Comparison of ENCODE assay signal across 8 mouse cellular contexts in genomic region chr6:34909631-34910345, GRCm38 (mm10). TPM values are rescaled to one million over a fixed set of nuclear protein-coding genes. Genes with fewer than 3 reads are reported as not detected.
DNase-seq lines count a peak whose midpoint lies in the region; ATAC-seq and TF ChIP-seq lines count a peak whose summit lies in the region.

No protein-coding gene starts in this region.

- TF ChIP-seq CTCF in kidney, adult 2 months (conservative IDR thresholded peaks at IDR 0.05; ENCODE audit: insufficient read depth, insufficient read length, low read depth, low read length), result no peak

- TF ChIP-seq POLR2A in kidney, adult 2 months (IDR thresholded peaks at IDR 0.05; ENCODE audit: low read depth, low read length), result no peak

- H3K9me3 ChIP-seq in embryonic facial prominence, embryonic 11.5 days (replicated peaks; ENCODE audit: control insufficient read depth, low read length), result no peaks in the 10 kb centered on the region
- no peaks in the 10 kb centered on the region for H3K9me3 ChIP-seq in intestine, embryonic 15.5 days
- no peaks in the 10 kb centered on the region for H3K9me3 ChIP-seq in midbrain, embryonic 15.5 days

- H3K4me3 ChIP-seq in kidney, adult 2 months (ENCODE audit: insufficient read depth, low read depth, low read length), result peak overlapping the region; percentile 73
- H3K4me3 ChIP-seq in embryonic facial prominence, embryonic 11.5 days (ENCODE audit: low read depth, low read length), result peak overlapping the region; percentile 76
- peak overlapping the region; percentile 71 for H3K4me3 ChIP-seq in intestine, embryonic 15.5 days (replicated peaks)
- H3K4me3 ChIP-seq in midbrain, embryonic 15.5 days, result peak overlapping the region; percentile 85

- DNase-seq in kidney, adult 2 months, result peak; percentile 57
- DNase-seq in kidney, postnatal 25 days, result no peak
- DNase-seq in embryonic facial prominence, embryonic 11.5 days (ENCODE audit: low spot score), result no peak
- no peak for DNase-seq in thymus, adult 18-20 months
- DNase-seq in urinary bladder, postnatal 14 days (ENCODE audit: low spot score), result no peak
- no peak for DNase-seq in natural killer cell, adult 2 months (ENCODE audit: low spot score in 2 of 2)

- peaks cover 27% of the 10 kb centered on the region for H3K4me1 ChIP-seq in kidney, adult 2 months (ENCODE audit: control insufficient read depth, insufficient read depth, low read length)
- H3K4me1 ChIP-seq in embryonic facial prominence, embryonic 11.5 days (ENCODE audit: control insufficient read depth, insufficient read depth, low read length), result no peaks in the 10 kb centered on the region; the same call in 1 of the 2 replicates
- H3K4me1 ChIP-seq in intestine, embryonic 15.5 days (replicated peaks), result 0 out of 2 replicates have a peak, but pooled peaks cover 6% of the 10 kb centered on the region
- H3K4me1 ChIP-seq in midbrain, embryonic 15.5 days, result peaks cover 14% of the 10 kb centered on the region

- H3K9ac ChIP-seq in embryonic facial prominence, embryonic 11.5 days (replicated peaks; ENCODE audit: low read length), result peak overlapping the region; percentile 66
- H3K9ac ChIP-seq in intestine, embryonic 15.5 days, result peak overlapping the region; percentile 62
- peak overlapping the region; percentile 71 for H3K9ac ChIP-seq in midbrain, embryonic 15.5 days

- H3K27ac ChIP-seq in kidney, adult 2 months (ENCODE audit: insufficient read depth, low read depth, low read length), result peak overlapping the region; percentile 52
- no peak overlapping the region for H3K27ac ChIP-seq in embryonic facial prominence, embryonic 11.5 days (replicated peaks; ENCODE audit: low read depth, low read length)
- no peak overlapping the region for H3K27ac ChIP-seq in intestine, embryonic 15.5 days
- H3K27ac ChIP-seq in midbrain, embryonic 15.5 days, result peak overlapping the region; percentile 91

- H3K27me3 ChIP-seq in kidney, adult 2 months (replicated peaks; ENCODE audit: control insufficient read depth, insufficient read depth, low read length), result no peaks in the 10 kb centered on the region
- no peaks in the 10 kb centered on the region for H3K27me3 ChIP-seq in embryonic facial prominence, embryonic 11.5 days (ENCODE audit: control insufficient read depth, insufficient read depth, low read length)
- no peaks in the 10 kb centered on the region for H3K27me3 ChIP-seq in intestine, embryonic 15.5 days (replicated peaks)
- H3K27me3 ChIP-seq in midbrain, embryonic 15.5 days (replicated peaks), result no peaks in the 10 kb centered on the region

- peak overlapping the region; percentile 63 for H3K4me2 ChIP-seq in embryonic facial prominence, embryonic 11.5 days (ENCODE audit: low read depth, low read length)
- peak overlapping the region; percentile 86 for H3K4me2 ChIP-seq in intestine, embryonic 15.5 days (replicated peaks)
- peak overlapping the region; percentile 61 for H3K4me2 ChIP-seq in midbrain, embryonic 15.5 days

- no peak for ATAC-seq in embryonic facial prominence, embryonic 11.5 days (replicated peaks; ENCODE audit: insufficient number of reproducible peaks, low FRiP score, low TSS enrichment, low read depth)
- no peak for ATAC-seq in intestine, embryonic 15.5 days
- ATAC-seq in midbrain, embryonic 15.5 days (replicated peaks), result no peak

- WGBS in kidney, adult 2 months, result 29% methylated on average over 8 of the region's 8 CpGs
- 44% methylated on average over 8 of the region's 8 CpGs for WGBS in embryonic facial prominence, embryonic 11.5 days
- WGBS in intestine, embryonic 15.5 days, result 45% methylated on average over 8 of the region's 8 CpGs
- 45% methylated on average over 8 of the region's 8 CpGs for WGBS in midbrain, embryonic 15.5 days

- no peaks in the 10 kb centered on the region; the same call in 1 of the 2 replicates for H3K36me3 ChIP-seq in kidney, adult 2 months (ENCODE audit: control insufficient read depth, insufficient read depth, low read length)
- H3K36me3 ChIP-seq in embryonic facial prominence, embryonic 11.5 days (replicated peaks; ENCODE audit: control insufficient read depth, insufficient read depth, low read depth, low read length), result 0 out of 2 replicates have a peak, but pooled peaks cover 2% of the 10 kb centered on the region
- H3K36me3 ChIP-seq in intestine, embryonic 15.5 days, result peaks cover 4% of the 10 kb centered on the region; the same call in 1 of the 2 replicates
- peaks cover 15% of the 10 kb centered on the region; the same call in 1 of the 2 replicates for H3K36me3 ChIP-seq in midbrain, embryonic 15.5 days (replicated peaks)

RNA-seq across cellular contexts. Expression of gene Wdr91, which starts 0.9 kb away (rescaled TPM):
- 56.0 and 60.5 TPM in 2 replicates for polyA plus RNA-seq in kidney, adult 2 months (2012; rRNA removed)
- 11.9 and 12.6 TPM in 2 replicates for polyA plus RNA-seq in embryonic facial prominence, embryonic 11.5 days (2014; fragmentation: Nextera tagmentation; extraction: Ambion mirVana)
- 7.1 and 8.4 TPM in 2 replicates for polyA plus RNA-seq in intestine, embryonic 15.5 days (2015; fragmentation: Nextera tagmentation; extraction: Ambion mirVana)
- polyA plus RNA-seq in midbrain, embryonic 15.5 days (2015; fragmentation: Nextera tagmentation; extraction: Ambion mirVana), result 15.5 and 16.1 TPM in 2 replicates

RNA-seq across cellular contexts. Expression of gene Stra8, which starts 10.2 kb away (rescaled TPM):
- not detected in 2 replicates for polyA plus RNA-seq in kidney, adult 2 months (2012; rRNA removed)
- polyA plus RNA-seq in embryonic facial prominence, embryonic 11.5 days (2014; fragmentation: Nextera tagmentation; extraction: Ambion mirVana), result not detected in 2 replicates
- not detected in 2 replicates for polyA plus RNA-seq in intestine, embryonic 15.5 days (2015; fragmentation: Nextera tagmentation; extraction: Ambion mirVana)
- not detected in 2 replicates for polyA plus RNA-seq in midbrain, embryonic 15.5 days (2015; fragmentation: Nextera tagmentation; extraction: Ambion mirVana)

RNA-seq across cellular contexts. Expression of gene Cyren, which starts 31.9 kb away (rescaled TPM):
- polyA plus RNA-seq in kidney, adult 2 months (2012; rRNA removed), result 6.4 and 6.7 TPM in 2 replicates
- polyA plus RNA-seq in embryonic facial prominence, embryonic 11.5 days (2014; fragmentation: Nextera tagmentation; extraction: Ambion mirVana), result 10.9 and 14.2 TPM in 2 replicates
- 11.0 and 11.3 TPM in 2 replicates for polyA plus RNA-seq in intestine, embryonic 15.5 days (2015; fragmentation: Nextera tagmentation; extraction: Ambion mirVana)
- polyA plus RNA-seq in midbrain, embryonic 15.5 days (2015; fragmentation: Nextera tagmentation; extraction: Ambion mirVana), result 10.6 and 11.3 TPM in 2 replicates

RNA-seq across cellular contexts. Expression of gene Tmem140, which starts 46.8 kb away (rescaled TPM):
- polyA plus RNA-seq in kidney, adult 2 months (2012; rRNA removed), result 37.5 and 43.8 TPM in 2 replicates
- polyA plus RNA-seq in embryonic facial prominence, embryonic 11.5 days (2014; fragmentation: Nextera tagmentation; extraction: Ambion mirVana), result 1.2 and 1.5 TPM in 2 replicates
- polyA plus RNA-seq in intestine, embryonic 15.5 days (2015; fragmentation: Nextera tagmentation; extraction: Ambion mirVana), result 1.7 and 1.8 TPM in 2 replicates
- 1.5 and 1.9 TPM in 2 replicates for polyA plus RNA-seq in midbrain, embryonic 15.5 days (2015; fragmentation: Nextera tagmentation; extraction: Ambion mirVana)

Comparison
In these comparisons a context has a peak if more than half of its experiments do, and no peak if none do; other contexts are left out.
1. H3K27ac ChIP-seq: peak in kidney, adult 2 months (single experiment) and midbrain, embryonic 15.5 days (single experiment); none in embryonic facial prominence, embryonic 11.5 days (single experiment) and intestine, embryonic 15.5 days (single experiment).
2. Peak in every context shown above with its lines, with median percentiles within 50 percentile points of each other: H3K4me3 ChIP-seq, H3K4me2 ChIP-seq and H3K9ac ChIP-seq.